Mouse (Mus musculus): ENCODE measurements at regions not wholly inside any gene's neighbourhood (a gene's known extent, or its start where the extent isn't known, plus 50 kb on each side); places are given as distances from the start of the nearest gene placed in this dataset.

- in situ Hi-C loops (cut with MboI, MseI): no loop called here
Measured at GRCm38 (mm10) chr2:45647846-45648245, 530.7 kb upstream of the Zeb2 start.

- in situ Hi-C loops (cut with MboI, MseI): no loop called here
Measured at GRCm38 (mm10) chr2:45630081-45630480, 512.9 kb upstream of the Zeb2 start.

GRCm38 (mm10) chr2:45629616-45630015 is 512.4 kb upstream of the Zeb2 start:
- in situ Hi-C loops (cut with MboI, MseI): no loop called here

GRCm38 (mm10) chr2:45623056-45623455 is 505.9 kb upstream of the Zeb2 start:
- in situ Hi-C loops (cut with MboI, MseI): no loop called here

GRCm38 (mm10) chr2:45608926-45609325 is 491.7 kb upstream of the Zeb2 start:
- in situ Hi-C loops (cut with MboI, MseI): no loop called here

GRCm38 (mm10) chr2:45607393-45607792 is 490.2 kb upstream of the Zeb2 start:
- in situ Hi-C loops (cut with MboI, MseI): no loop called here

DNA sequence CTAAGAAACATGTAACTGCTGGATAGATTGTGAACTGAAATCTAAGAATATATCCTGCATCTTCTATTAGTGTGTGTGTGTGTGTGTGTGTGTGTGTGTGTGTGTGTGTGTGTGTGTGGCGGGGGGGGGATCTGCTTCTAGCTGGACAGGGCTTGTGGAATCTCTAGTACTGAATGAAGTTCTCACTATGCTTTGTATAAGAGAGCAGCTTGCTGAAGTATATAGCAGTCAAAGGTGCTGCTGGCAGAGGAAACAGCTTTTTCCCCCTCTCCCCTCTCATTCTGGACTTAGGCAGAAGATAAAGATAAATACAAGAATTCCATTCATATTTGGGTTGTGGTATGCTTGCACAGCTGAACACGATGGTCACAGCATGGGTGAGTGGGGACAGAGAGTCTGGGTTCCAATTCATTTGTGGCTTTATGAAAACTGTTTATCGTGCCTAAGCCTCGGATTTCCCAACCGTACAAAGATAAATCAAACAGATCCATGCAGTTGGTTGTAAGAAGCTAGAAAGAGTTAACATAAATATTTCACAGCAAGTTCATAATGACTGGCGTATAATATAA is 484.2 kb upstream of the Zeb2 start:
- in situ Hi-C loops (cut with MboI, MseI): no loop called here

- in situ Hi-C loops (cut with MboI, MseI): no loop called here
Measured at GRCm38 (mm10) chr2:45593765-45594164, 476.6 kb upstream of the Zeb2 start.

DNA sequence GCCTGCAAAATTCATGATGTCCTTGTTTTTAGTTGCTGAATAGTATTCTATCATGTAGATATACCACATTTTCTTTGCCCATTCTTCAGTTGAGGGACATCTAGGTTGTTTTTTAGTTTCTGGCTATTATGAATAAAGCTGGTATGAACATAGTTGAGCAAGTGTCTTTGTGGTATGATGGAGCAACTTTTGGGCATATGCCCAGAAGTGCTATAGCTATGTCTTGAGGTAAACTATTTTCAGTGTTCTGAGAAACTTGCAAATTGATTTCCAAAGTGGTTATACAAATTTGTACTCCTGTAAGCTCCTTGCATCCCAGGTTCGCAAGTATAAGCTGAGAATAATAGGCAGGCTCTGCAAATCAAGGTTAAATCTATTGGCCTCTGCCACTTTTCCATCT is 473.8 kb upstream of the Zeb2 start:
- in situ Hi-C loops (cut with MboI, MseI): no loop called here

DNA sequence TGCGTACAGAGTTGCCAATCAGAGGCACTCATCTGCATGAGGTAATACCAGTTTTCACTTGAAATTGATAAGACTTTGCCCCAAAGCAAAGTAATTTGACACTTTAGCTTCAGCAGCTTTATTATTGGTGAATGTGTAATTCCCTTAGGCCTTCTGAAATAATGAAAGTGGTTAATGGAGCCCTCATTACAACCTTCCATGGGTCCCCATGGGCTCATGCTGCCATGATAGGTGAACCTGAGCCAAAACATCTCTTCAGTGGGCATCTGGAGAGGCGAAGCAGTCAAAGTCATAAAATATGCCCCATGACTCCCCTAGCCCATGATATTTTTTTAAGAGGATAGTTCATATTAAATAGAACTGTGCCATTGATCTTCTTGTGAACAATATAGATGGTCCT is 471.1 kb upstream of the Zeb2 start:
- in situ Hi-C loops (cut with MboI, MseI): no loop called here

DNA sequence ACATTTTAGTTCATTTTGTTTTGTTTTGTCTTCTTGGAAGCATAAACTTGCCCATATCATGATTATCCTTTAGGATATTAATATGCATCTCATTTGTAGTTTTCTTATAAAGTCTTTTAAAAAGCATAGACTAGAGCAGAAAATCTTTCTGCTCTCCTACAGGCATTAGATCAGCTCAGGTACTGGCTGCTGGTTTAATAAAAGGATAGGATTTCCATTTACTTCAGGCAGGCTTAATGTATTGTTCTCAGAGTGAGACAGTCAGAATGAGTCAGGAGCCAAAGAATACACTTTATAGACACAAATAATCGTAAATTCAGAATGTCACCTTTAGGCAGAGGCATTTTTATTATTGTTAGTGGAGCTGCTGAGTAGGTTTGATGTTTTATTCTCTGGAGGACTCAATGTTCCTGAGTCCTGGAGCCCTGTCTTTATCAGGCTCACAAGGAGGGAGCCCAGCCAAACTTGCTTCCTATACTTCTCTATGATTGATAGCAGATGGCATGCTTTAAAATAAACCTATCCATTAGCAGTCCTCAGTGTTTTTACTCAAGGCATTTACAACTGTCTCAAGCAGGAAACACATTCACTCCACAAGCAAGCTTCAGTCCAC is 469.5 kb upstream of the Zeb2 start:
- in situ Hi-C loops (cut with MboI, MseI): no loop called here

DNA sequence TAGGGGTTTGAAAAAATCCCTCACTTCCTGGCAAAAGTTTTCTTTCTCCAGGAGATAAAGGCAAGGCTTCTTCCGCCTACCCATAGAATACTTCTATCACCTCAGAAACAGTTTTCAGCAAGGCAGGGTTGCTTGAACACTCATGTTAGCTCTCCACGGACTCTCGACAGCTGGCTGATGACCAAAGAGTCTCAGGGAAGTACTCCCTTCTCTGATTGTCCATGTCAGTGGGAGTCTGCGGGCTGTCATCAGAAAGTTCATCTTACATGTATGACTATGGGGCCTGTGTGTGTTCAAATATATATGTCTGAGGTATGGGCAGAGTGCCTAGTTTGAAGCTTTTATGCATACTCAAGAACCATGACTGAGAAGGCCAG is 464.3 kb upstream of the Zeb2 start:
- in situ Hi-C loops (cut with MboI, MseI): no loop called here

DNA sequence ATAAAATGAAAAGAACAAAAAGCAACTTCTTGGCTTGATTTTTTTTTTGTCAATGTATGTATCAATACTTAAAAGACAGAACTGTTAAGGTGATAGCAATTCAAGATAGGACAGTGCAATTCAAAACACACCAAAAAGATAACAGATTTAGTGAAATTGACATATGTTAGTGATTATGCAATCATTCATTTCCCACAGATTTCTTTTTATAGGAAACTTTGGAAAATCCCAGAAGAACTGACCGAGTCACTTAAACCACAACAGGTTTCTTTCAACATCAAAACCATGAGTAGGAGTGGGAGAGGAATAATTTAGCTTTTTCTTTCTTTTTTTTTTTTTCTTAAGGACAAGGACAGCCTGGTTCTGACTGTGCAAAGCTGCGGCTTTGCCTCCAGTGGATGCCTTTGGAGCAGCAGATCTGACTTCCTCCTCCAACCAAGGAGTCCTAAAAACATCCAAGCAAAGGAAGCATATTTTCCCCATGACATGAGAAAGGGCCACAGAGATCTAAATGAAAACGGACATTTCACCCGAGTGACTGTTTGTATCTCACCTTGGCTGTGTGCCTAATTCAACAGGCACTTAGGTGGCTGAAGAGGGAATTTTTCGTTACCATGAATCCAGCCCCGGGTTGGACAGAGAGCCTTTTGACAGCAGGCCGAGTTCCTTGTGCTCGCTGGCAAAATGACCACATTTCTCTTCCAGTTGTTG is 463.8 kb upstream of the Zeb2 start:
- in situ Hi-C loops (cut with MboI, MseI): no loop called here

DNA sequence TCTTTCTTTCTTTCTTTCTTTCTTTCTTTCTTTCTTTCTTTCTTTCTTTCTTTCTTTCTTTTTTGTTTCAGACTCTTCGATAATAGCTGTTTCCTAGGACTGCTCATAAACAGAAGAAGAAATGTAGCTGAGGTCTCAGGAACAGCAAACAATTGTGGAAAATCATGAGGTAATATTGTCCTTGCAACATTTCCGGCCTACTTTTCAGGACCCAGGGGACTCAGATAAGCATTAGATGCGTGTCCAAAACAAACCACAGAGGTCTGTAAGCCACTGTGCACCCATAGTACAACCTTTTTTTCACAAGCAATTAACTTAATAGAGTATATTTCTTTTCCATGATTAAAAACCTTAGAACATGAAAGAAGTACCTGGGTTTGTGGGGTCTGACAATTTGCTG is 455.7 kb upstream of the Zeb2 start:
- in situ Hi-C loops (cut with MboI, MseI): no loop called here

- in situ Hi-C loops (cut with MboI, MseI): no loop called here
Measured at GRCm38 (mm10) chr2:45554707-45555106, 437.5 kb upstream of the Zeb2 start.

DNA sequence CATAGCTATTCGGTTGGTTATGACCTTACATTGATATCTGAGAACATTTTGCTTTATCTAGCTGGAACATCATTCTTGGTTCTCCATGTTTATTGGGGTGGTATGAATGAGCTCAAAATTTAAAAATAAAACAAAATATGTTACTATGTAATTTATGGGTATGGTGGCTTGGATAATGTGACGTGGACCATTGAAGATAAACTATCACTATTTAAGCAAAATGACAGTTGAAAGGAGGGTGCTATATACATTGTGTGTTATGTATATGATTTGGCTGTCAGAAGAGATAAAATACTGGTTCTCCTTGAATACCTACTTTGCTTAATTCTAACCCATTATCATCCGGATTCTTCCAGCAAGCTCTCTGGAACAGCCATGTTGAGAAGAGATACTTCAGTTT is 424.2 kb upstream of the Zeb2 start:
- in situ Hi-C loops (cut with MboI, MseI): no loop called here

DNA sequence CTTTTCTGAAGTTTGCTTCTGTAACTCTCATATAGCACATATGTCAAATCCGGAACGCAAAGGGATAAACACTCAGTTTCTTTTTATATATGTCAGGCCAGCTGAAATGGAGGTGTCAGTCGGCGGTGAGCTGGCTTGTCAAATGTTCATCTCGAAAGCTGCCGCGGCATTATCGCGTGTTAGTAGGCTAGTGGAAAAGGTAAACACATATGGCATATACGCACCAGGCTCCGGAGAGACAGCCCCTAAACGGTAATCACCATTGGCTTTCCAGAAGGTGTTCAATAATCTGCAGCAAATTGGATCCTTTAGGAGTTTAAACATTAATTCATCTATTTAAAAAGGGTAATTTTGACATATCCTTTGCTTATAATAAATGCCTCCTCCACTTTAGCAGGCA is 421.8 kb upstream of the Zeb2 start:
- in situ Hi-C loops (cut with MboI, MseI): no loop called here

DNA sequence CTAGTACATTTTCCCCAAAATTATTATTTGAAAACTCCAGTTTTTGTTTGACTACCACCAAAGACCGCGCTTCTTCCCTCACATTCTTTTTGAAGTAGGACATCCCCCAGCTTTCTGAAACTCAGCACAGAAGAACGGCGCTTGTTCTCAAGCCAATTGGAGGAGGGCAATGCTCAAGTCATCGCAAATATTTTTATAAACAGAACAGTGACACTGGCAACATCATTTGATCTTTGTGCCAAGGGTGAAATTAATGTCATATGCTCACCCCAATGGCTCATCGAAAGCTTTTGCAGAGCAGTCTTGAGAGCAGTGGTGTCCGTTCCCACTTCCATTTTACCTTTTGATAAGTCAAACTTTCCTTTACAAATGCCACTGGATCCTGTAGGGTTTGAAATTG is 420.5 kb upstream of the Zeb2 start:
- in situ Hi-C loops (cut with MboI, MseI): no loop called here

GRCm38 (mm10) chr2:45534806-45535205 is 417.6 kb upstream of the Zeb2 start:
- in situ Hi-C loops (cut with MboI, MseI): no loop called here

GRCm38 (mm10) chr2:45522310-45522709 is 405.1 kb upstream of the Zeb2 start:
- in situ Hi-C loops (cut with MboI, MseI): no loop called here

GRCm38 (mm10) chr2:45519550-45520152 is 402.5 kb upstream of the Zeb2 start:
- in situ Hi-C loops (cut with MboI, MseI): no loop called here

GRCm38 (mm10) chr2:45514290-45515180 is 397.3 kb upstream of the Zeb2 start:
- in situ Hi-C loops (cut with MboI, MseI): no loop called here

Measured in regulatory T cell (primary cell).